In genomic region chr13:108129070-108129469, GRCm38 (mm10) we compare ENCODE assay signal across 12 mouse cellular contexts. TPM values are rescaled to one million over a fixed set of nuclear protein-coding genes. Genes with fewer than 3 reads are reported as not detected.
DNase-seq lines count a peak whose midpoint lies in the region; ATAC-seq and TF ChIP-seq lines count a peak whose summit lies in the region.
"Had no signal": no experiment of that assay in that cellular context is flagged by ENCODE, and none has a peak within 500 bp of the region (broad histone marks: within the 10 kb centered on the region; RNA-seq: fewer than 3 reads in every experiment).

No protein-coding gene starts in this region.

- no peak overlapping the region for H3K4me3 ChIP-seq in intestine, postnatal 0 days (ENCODE audit: low read depth, low read length)
- H3K4me3 ChIP-seq in intestine, embryonic 15.5 days (replicated peaks) = no peak overlapping the region
- H3K4me3 ChIP-seq in CH12.LX (replicated peaks in 1 of 3; ENCODE audit: low read depth in 2 of 3, low read length in 2 of 3, poor library complexity in 1 of 3) = peak overlapping the region in 2 of 3 experiments; percentile 20 to 37
- H3K4me3 ChIP-seq in cerebellum, adult 2 months (replicated peaks; ENCODE audit: insufficient read depth, low read depth, low read length) = no peak overlapping the region
- H3K4me3 ChIP-seq: liver, embryonic 13.5 days; midbrain, embryonic 12.5 days had no signal

- ATAC-seq in intestine, postnatal 0 days = no peak
- no peak for ATAC-seq in intestine, embryonic 15.5 days
- ATAC-seq in inflammation-experienced regulatory T-cells, adult 6 months = peak; percentile 69

- H3K27me3 ChIP-seq in intestine, postnatal 0 days (replicated peaks; ENCODE audit: control insufficient read depth, insufficient read depth, low read length) = no peaks in the 10 kb centered on the region
- H3K27me3 ChIP-seq in intestine, embryonic 15.5 days (replicated peaks) = no peaks in the 10 kb centered on the region
- H3K27me3 ChIP-seq in CH12.LX (replicated peaks) = no peaks in the 10 kb centered on the region
- H3K27me3 ChIP-seq in cerebellum, adult 2 months (ENCODE audit: control insufficient read depth, insufficient read depth, low read length) = no peaks in the 10 kb centered on the region
- H3K27me3 ChIP-seq: liver, embryonic 13.5 days; midbrain, embryonic 12.5 days had no signal

- TF ChIP-seq RAD21 in CH12.LX (IDR thresholded peaks at IDR 0.05; ENCODE audit: low read depth, low read length) = peak; percentile 28

- no peaks in the 10 kb centered on the region for H3K4me1 ChIP-seq in intestine, postnatal 0 days (replicated peaks; ENCODE audit: control insufficient read depth, insufficient read depth, low read length)
- H3K4me1 ChIP-seq in intestine, embryonic 15.5 days (replicated peaks) = no peaks in the 10 kb centered on the region
- peaks cover 0 to 16% of the 10 kb centered on the region in 2 experiments; a peak in 2 of 4 replicates for H3K4me1 ChIP-seq in CH12.LX (ENCODE audit: control insufficient read depth in 1 of 2, insufficient read depth in 2 of 2)
- H3K4me1 ChIP-seq in cerebellum, adult 2 months (ENCODE audit: control insufficient read depth, insufficient read depth, low read length) = no peaks in the 10 kb centered on the region
- H3K4me1 ChIP-seq: liver, embryonic 13.5 days had no signal

- H3K79me2 ChIP-seq in CH12.LX (replicated peaks; ENCODE audit: control insufficient read depth, extremely low read depth, insufficient read depth, poor library complexity, severe bottlenecking) = no peaks in the 10 kb centered on the region; the same call in 1 of the 2 replicates

- WGBS in intestine, postnatal 0 days = 71% methylated on average over 7 of the region's 7 CpGs
- WGBS in intestine, embryonic 15.5 days = 73% methylated on average over 7 of the region's 7 CpGs
- 59% methylated on average over 7 of the region's 7 CpGs for whole genome bisulfite sequencing in cerebellum, adult 2 months

- H3K27ac ChIP-seq in intestine, postnatal 0 days (ENCODE audit: low read depth, low read length) = no peak overlapping the region
- H3K27ac ChIP-seq in intestine, embryonic 15.5 days = no peak overlapping the region
- H3K27ac ChIP-seq in CH12.LX (ENCODE audit: insufficient read depth, low read depth) = no peak overlapping the region
- no peak overlapping the region for H3K27ac ChIP-seq in cerebellum, adult 2 months (ENCODE audit: insufficient read depth, low read length)
- H3K27ac ChIP-seq: liver, embryonic 13.5 days; midbrain, embryonic 12.5 days had no signal

- H3K9ac ChIP-seq in intestine, postnatal 0 days (ENCODE audit: low read depth, low read length) = no peak overlapping the region
- H3K9ac ChIP-seq in intestine, embryonic 15.5 days = no peak overlapping the region
- peak overlapping the region; percentile 40; the same call in 1 of the 2 replicates for H3K9ac ChIP-seq in CH12.LX (ENCODE audit: insufficient read depth, low read depth)
- H3K9ac ChIP-seq: liver, embryonic 13.5 days; midbrain, embryonic 12.5 days had no signal

- DNase-seq in A20 (ENCODE audit: low read depth, low spot score) (peak; percentile 40), CH12.LX (ENCODE audit: extremely low read depth) (peak; percentile 69)
- DNase-seq in cerebellum, adult 2 months = no peak
- no peak for DNase-seq in left cerebral cortex, adult 11 months (ENCODE audit: low spot score)
- no peak for DNase-seq in kidney, adult 18-20 months
- DNase-seq: cerebellum, postnatal 25 days; liver, embryonic 13.5 days; thymus, postnatal 36 days had no signal

- TF ChIP-seq CTCF in intestine, postnatal 0 days (IDR thresholded peaks at IDR 0.05; ENCODE audit: low read depth) = 0 out of 2 replicates have a peak, but pooled peaks have one; percentile 20
- peak in 1 of 2 experiments; percentile 62; a peak in 3 of 4 replicates for TF ChIP-seq CTCF in CH12.LX (conservative IDR thresholded peaks at IDR 0.05 in 1 of 2, IDR thresholded peaks at IDR 0.05 in 1 of 2; ENCODE audit: low read depth in 2 of 2, low read length in 2 of 2)
- TF ChIP-seq CTCF in cerebellum, adult 2 months (IDR thresholded peaks at IDR 0.05; ENCODE audit: borderline replicate concordance, insufficient read depth, low read depth, low read length) = no peak

- dilution Hi-C loops in CH12.LX (cut with MboI; ENCODE audit: extremely low pct_ligation_motif_present, extremely low pct_unique_long_range_greater_than_20kb, low sequenced_read_pairs) = no loop called here

- no peak for TF ChIP-seq EP300 in CH12.LX (IDR thresholded peaks at IDR 0.05; ENCODE audit: low read length)

- in situ Hi-C loops in CH12.LX (cut with MboI; ENCODE audit: low pct_ligation_motif_present, low pct_unique_long_range_greater_than_20kb, low sequenced_read_pairs) = loop anchor here (25.0 kb wide), 2 partner anchors 667 to 1017 kb away; no protein-coding TSS in a partner anchor

- H3K9me3 ChIP-seq in intestine, postnatal 0 days (ENCODE audit: control insufficient read depth) = no peaks in the 10 kb centered on the region
- H3K9me3 ChIP-seq in intestine, embryonic 15.5 days = no peaks in the 10 kb centered on the region
- H3K9me3 ChIP-seq in CH12.LX (replicated peaks; ENCODE audit: low read length) = no peaks in the 10 kb centered on the region
- H3K9me3 ChIP-seq: liver, embryonic 13.5 days; midbrain, embryonic 12.5 days had no signal

- no peak for TF ChIP-seq POLR2A in CH12.LX (IDR thresholded peaks at IDR 0.05; ENCODE audit: low read depth, low read length)
- no peak for TF ChIP-seq POLR2A in cerebellum, adult 2 months (IDR thresholded peaks at IDR 0.05; ENCODE audit: borderline replicate concordance, insufficient read depth, low read length)

- H3K36me3 ChIP-seq in intestine, postnatal 0 days (ENCODE audit: control insufficient read depth, insufficient read depth) = no peaks in the 10 kb centered on the region
- no peaks in the 10 kb centered on the region for H3K36me3 ChIP-seq in intestine, embryonic 15.5 days
- H3K36me3 ChIP-seq in CH12.LX (replicated peaks in 1 of 2; ENCODE audit: control insufficient read depth in 1 of 2, insufficient read depth in 1 of 2, low read length in 1 of 2) = peaks cover 0 to 15% of the 10 kb centered on the region in 2 experiments
- H3K36me3 ChIP-seq: liver, embryonic 13.5 days; midbrain, embryonic 12.5 days had no signal

- no peak overlapping the region for H3K4me2 ChIP-seq in intestine, postnatal 0 days (replicated peaks; ENCODE audit: low read depth)
- H3K4me2 ChIP-seq in intestine, embryonic 15.5 days (replicated peaks) = no peak overlapping the region
- H3K4me2 ChIP-seq in CH12.LX (ENCODE audit: insufficient read depth, low read depth, poor library complexity, severe bottlenecking) = peak overlapping the region; percentile 90
- H3K4me2 ChIP-seq: liver, embryonic 13.5 days; midbrain, embryonic 12.5 days had no signal

TF ChIP-seq in CH12.LX, 34 proteins besides CTCF, POLR2A, EP300 and RAD21 (continues in another document):
- TF ChIP-seq UBTF (IDR thresholded peaks at IDR 0.05; ENCODE audit: low read depth, low read length) (no peak), MAFK (IDR thresholded peaks at IDR 0.05; ENCODE audit: insufficient replicate concordance, low read length) (no peak), MAZ (IDR thresholded peaks at IDR 0.05; ENCODE audit: low read depth, low read length) (no peak), USF2 (conservative IDR thresholded peaks at IDR 0.05; ENCODE audit: low read depth, low read length) (no peak), RCOR1 (conservative IDR thresholded peaks at IDR 0.05; ENCODE audit: low read depth, low read length) (no peak), BHLHE40 (IDR thresholded peaks at IDR 0.05; ENCODE audit: low read depth, low read length) (no peak), IRF4 (IDR thresholded peaks at IDR 0.05; ENCODE audit: low read depth, low read length) (no peak), MEF2A (IDR thresholded peaks at IDR 0.05; ENCODE audit: borderline replicate concordance, low read depth, low read length) (0 out of 2 replicates have a peak, but pooled peaks have one; percentile 6), CHD2 (IDR thresholded peaks at IDR 0.05; ENCODE audit: low read length) (no peak), KAT2A (IDR thresholded peaks at IDR 0.05; ENCODE audit: insufficient replicate concordance, low read length) (no peak), PAX5 (IDR thresholded peaks at IDR 0.05; ENCODE audit: low read length) (no peak), MYC (IDR thresholded peaks at IDR 0.05; ENCODE audit: low read depth, low read length) (no peak), ZKSCAN1 (IDR thresholded peaks at IDR 0.05; ENCODE audit: borderline replicate concordance, low read depth, low read length) (no peak), USF1 (IDR thresholded peaks at IDR 0.05; ENCODE audit: low read depth, low read length) (no peak), CHD1 (IDR thresholded peaks at IDR 0.05; ENCODE audit: low read depth, low read length) (no peak), GABPA (IDR thresholded peaks at IDR 0.05; ENCODE audit: insufficient replicate concordance, low read depth, low read length) (no peak), ZMIZ1 (IDR thresholded peaks at IDR 0.05; ENCODE audit: low read depth, low read length) (no peak), SMC3 (IDR thresholded peaks at IDR 0.05; ENCODE audit: low read depth, low read length) (peak; percentile 49), ZC3H11A (IDR thresholded peaks at IDR 0.05; ENCODE audit: low read depth, low read length) (no peak), MXI1 (IDR thresholded peaks at IDR 0.05; ENCODE audit: low read depth, low read length) (no peak), TBP (conservative IDR thresholded peaks at IDR 0.05; ENCODE audit: low read depth, low read length) (0 out of 2 replicates have a peak, but pooled peaks have one; percentile 39)

RNA-seq across cellular contexts. Expression of gene Ndufaf2, which starts 29.4 kb away (rescaled TPM):
- 39.2 and 39.4 TPM in 2 replicates for polyA plus RNA-seq in intestine, postnatal 0 days (2015; fragmentation: Nextera tagmentation; extraction: Ambion mirVana)
- 62.8 and 63.1 TPM in 2 replicates for polyA plus RNA-seq in intestine, embryonic 15.5 days (2015; fragmentation: Nextera tagmentation; extraction: Ambion mirVana)
- total RNA-seq in CH12.LX (2012; rRNA removed) (51.2 and 65.9 TPM in 2 replicates), CH12.LX (2014; rRNA removed) (37.1 and 55.3 TPM in 2 replicates)
- 117 and 161 TPM in 2 replicates for polyA plus RNA-seq in CH12.LX (2012; ENCODE audit: insufficient read length, low read depth)
- polyA plus RNA-seq in inflammation-experienced regulatory T-cells, adult 6 months (2017; shearing (Covaris generic)) = 10 to 100 TPM; 38.9 to 47.2 (median 43.2) TPM
- 46.0 and 62.4 TPM in 2 replicates for polyA plus RNA-seq in cerebellum, adult 2 months (2012; rRNA removed)

RNA-seq across cellular contexts. Expression of gene Ercc8, which starts 29.5 kb away (rescaled TPM):
- polyA plus RNA-seq in intestine, postnatal 0 days (2015; fragmentation: Nextera tagmentation; extraction: Ambion mirVana) = 6.8 and 8.0 TPM in 2 replicates
- 13.5 and 15.7 TPM in 2 replicates for polyA plus RNA-seq in intestine, embryonic 15.5 days (2015; fragmentation: Nextera tagmentation; extraction: Ambion mirVana)
- total RNA-seq in CH12.LX (2012; rRNA removed) (20.0 and 27.1 TPM in 2 replicates), CH12.LX (2014; rRNA removed) (29.4 and 32.2 TPM in 2 replicates)
- 20.7 and 23.0 TPM in 2 replicates for polyA plus RNA-seq in CH12.LX (2012; ENCODE audit: insufficient read length, low read depth)
- 10 to 100 TPM in 2 of 3 experiments, 1 to 10 TPM in 1; 6.9 to 10.5 (median 10.4) TPM for polyA plus RNA-seq in inflammation-experienced regulatory T-cells, adult 6 months (2017; shearing (Covaris generic))
- 19.6 and 20.2 TPM in 2 replicates for polyA plus RNA-seq in cerebellum, adult 2 months (2012; rRNA removed)

Comparison
In these comparisons a context has a peak if more than half of its experiments do, and no peak if none do; other contexts are left out.
1. H3K4me3 ChIP-seq: peak in CH12.LX (2 of 3); none in intestine, postnatal 0 days (single experiment), intestine, embryonic 15.5 days (single experiment) and cerebellum, adult 2 months (single experiment).
2. DNase-seq: peak in A20 (single experiment) and CH12.LX (single experiment); none in cerebellum, adult 2 months (0 of 2), left cerebral cortex, adult 11 months (single experiment) and kidney, adult 18-20 months (single experiment).